Mouse (Mus musculus) forebrain, embryonic 13.5 days (tissue): ENCODE results near the gene Tusc2. TPM values are rescaled to one million over a fixed set of nuclear protein-coding genes. Genes with fewer than 3 reads are reported as not detected.

ENCODE experiments used
- ATAC-seq: fragments of 200-750 bp; cut with Nextera tagmentation; 2 replicates; pipeline ENCODE4 v1.8.0; 2017
- H3K27ac ChIP-seq: fragments of 300-500 bp; sonication (generic); 2 replicates; pipeline ENCODE4 v1.5.1; 2015; ENCODE audit warnings: inconsistent platforms, mild to moderate bottlenecking, moderate library complexity
- H3K27me3 ChIP-seq: fragments of 300-500 bp; sonication (generic); 2 replicates; pipeline ENCODE4 v1.6.1; 2015; ENCODE audit warnings: mild to moderate bottlenecking, inconsistent platforms
- H3K36me3 ChIP-seq: fragments of 300-500 bp; sonication (generic); 2 replicates; pipeline ENCODE4 v1.6.1; 2015; ENCODE audit warnings: mild to moderate bottlenecking, inconsistent platforms; ENCODE audit not compliant: poor library complexity, severe bottlenecking
- H3K4me1 ChIP-seq: fragments of 300-500 bp; sonication (generic); 2 replicates; pipeline ENCODE4 v1.6.1; 2015; ENCODE audit warnings: inconsistent platforms
- H3K4me2 ChIP-seq: fragments of 300-500 bp; sonication (generic); 2 replicates; pipeline ENCODE4 v1.6.1; 2015; ENCODE audit warnings: inconsistent platforms, mild to moderate bottlenecking, moderate library complexity
- H3K4me3 ChIP-seq: fragments of 300-500 bp; sonication (generic); 2 replicates; pipeline ENCODE4 v1.5.1; 2015; ENCODE audit warnings: mild to moderate bottlenecking, inconsistent platforms
- H3K9ac ChIP-seq: fragments of 300-500 bp; sonication (generic); 2 replicates; pipeline ENCODE4 v1.6.1; 2015; ENCODE audit warnings: mild to moderate bottlenecking, inconsistent platforms
- H3K9me3 ChIP-seq: fragments of 300-500 bp; sonication (generic); replicated peaks from 2 replicates; pipeline ENCODE4 v1.6.1; 2016; ENCODE audit warnings: inconsistent platforms
- WGBS: fragments of 180-500 bp; shearing (Covaris S2); methylation state at CpG from one replicate; pipeline ENCODE4 v1.1.7; 2015; 5-methylcytosine and 5-hydroxymethylcytosine counted together
- polyA plus RNA-seq: library from polyadenylated mRNA; unstranded; fragments of >200 nt; fragmentation: Nextera tagmentation; extraction: Ambion mirVana; gene quantifications from 2 replicates; pipeline ENCODE4 v1.2.1, GENCODE M21; 2015

The Tusc2 gene
- polyA plus RNA-seq, 1 experiment from 2014 or later = 80.7 TPM

GRCm38 (mm10) chr9:107609433-107609830, 46.4 kb downstream of the Tusc2 start:
- Histone ChIP-seq H3K36me3 (peaks cover 10% of the 10 kb centered on the region), H3K4me1 (peaks cover 67% of the 10 kb centered on the region), H3K4me3 (no peak overlapping the region), H3K27ac (0 out of 2 replicates have a peak overlapping the region, but pooled peaks have one; percentile 5), H3K27me3 (no peaks in the 10 kb centered on the region), H3K9ac (no peak overlapping the region), H3K9me3 (no peaks in the 10 kb centered on the region), H3K4me2 (no peak overlapping the region)
- 63% methylated on average over 4 of the region's 4 CpGs for WGBS
- ATAC-seq = no peak

- Histone ChIP-seq H3K27ac (peak overlapping the region; percentile 98), H3K9me3 (no peaks in the 10 kb centered on the region), H3K4me1 (peaks cover 48% of the 10 kb centered on the region), H3K27me3 (no peaks in the 10 kb centered on the region), H3K9ac (peak overlapping the region; percentile 75), H3K4me2 (peak overlapping the region; percentile 64), H3K4me3 (peak overlapping the region; percentile 28; the same call in 1 of the 2 replicates), H3K36me3 (peaks cover 31% of the 10 kb centered on the region)
- 65% methylated on average over 6 of the region's 6 CpGs for WGBS
- no peak; the same call in 1 of the 2 replicates for ATAC-seq
These were observed 48.6 kb downstream of the Tusc2 start for GRCm38 (mm10) chr9:107611456-107612190.

GRCm38 (mm10) chr9:107612191-107612944, 49.3 kb downstream of the Tusc2 start:
- peak overlapping the region; percentile 75 for H3K9ac ChIP-seq
- H3K4me2 ChIP-seq = peak overlapping the region; percentile 64
- H3K9me3 ChIP-seq = no peaks in the 10 kb centered on the region
- H3K4me3 ChIP-seq = peak overlapping the region; percentile 28
- peak overlapping the region; percentile 98 for H3K27ac ChIP-seq
- peaks cover 37% of the 10 kb centered on the region for H3K36me3 ChIP-seq
- peak; percentile 95 for ATAC-seq
- H3K27me3 ChIP-seq = no peaks in the 10 kb centered on the region
- peaks cover 41% of the 10 kb centered on the region for H3K4me1 ChIP-seq
- WGBS = 1% methylated on average over 47 of the region's 48 CpGs

GRCm38 (mm10) chr9:107612945-107613569, 50.0 kb downstream of the Tusc2 start:
- H3K4me1 ChIP-seq = peaks cover 34% of the 10 kb centered on the region
- peak overlapping the region; percentile 64 for H3K4me2 ChIP-seq
- peak overlapping the region; percentile 28 for H3K4me3 ChIP-seq
- no peaks in the 10 kb centered on the region for H3K9me3 ChIP-seq
- H3K9ac ChIP-seq = peak overlapping the region; percentile 75
- peak; percentile 34; the same call in 1 of the 2 replicates for ATAC-seq
- H3K27me3 ChIP-seq = no peaks in the 10 kb centered on the region
- 12% methylated on average over 12 of the region's 12 CpGs for WGBS
- peaks cover 44% of the 10 kb centered on the region for H3K36me3 ChIP-seq
- H3K27ac ChIP-seq = peak overlapping the region; percentile 98

- no peaks in the 10 kb centered on the region for H3K27me3 ChIP-seq
- no peak overlapping the region for H3K9ac ChIP-seq
- H3K36me3 ChIP-seq = peaks cover 64% of the 10 kb centered on the region
- ATAC-seq = no peak
- H3K4me3 ChIP-seq = no peak overlapping the region
- H3K4me2 ChIP-seq = no peak overlapping the region
- H3K9me3 ChIP-seq = no peaks in the 10 kb centered on the region
- H3K4me1 ChIP-seq = peaks cover 36% of the 10 kb centered on the region
- 0 out of 2 replicates have a peak overlapping the region, but pooled peaks have one; percentile 7 for H3K27ac ChIP-seq
- WGBS = 76% methylated on average over 4 of the region's 4 CpGs
These were observed 52.0 kb downstream of the Tusc2 start for GRCm38 (mm10) chr9:107615035-107615434.

Other genes with a start within 250 kb of the Tusc2 start
- gene Hemk1, start 224.9 kb upstream of the Tusc2 start, polyA plus RNA-seq = 13.3 and 13.9 TPM in 2 replicates
- gene 6430571L13Rik, start 222.7 kb upstream of the Tusc2 start, polyA plus RNA-seq = 3.1 and 3.2 TPM in 2 replicates
- 3.3 and 4.5 TPM in 2 replicates for gene Cacna2d2, start 163.6 kb upstream of the Tusc2 start, polyA plus RNA-seq
- gene Tmem115, start 29.3 kb upstream of the Tusc2 start, polyA plus RNA-seq = 36.9 TPM in 2 replicates
- 23.2 and 25.7 TPM in 2 replicates for gene Cyb561d2, start 21.1 kb upstream of the Tusc2 start, polyA plus RNA-seq
- gene Nprl2, start 21.0 kb upstream of the Tusc2 start, polyA plus RNA-seq = 59.0 and 61.9 TPM in 2 replicates
- 2.0 and 4.0 TPM in 2 replicates for gene Zmynd10, start 16.0 kb upstream of the Tusc2 start, polyA plus RNA-seq
- 39.3 and 43.2 TPM in 2 replicates for gene Rassf1, start 11.7 kb upstream of the Tusc2 start, polyA plus RNA-seq
- 85.4 and 99.5 TPM in 2 replicates for gene Hyal2, start 4.7 kb downstream of the Tusc2 start, polyA plus RNA-seq
- gene Hyal1, start 13.7 kb downstream of the Tusc2 start, polyA plus RNA-seq = 8.4 and 8.5 TPM in 2 replicates
- gene Naa80, start 15.6 kb downstream of the Tusc2 start, polyA plus RNA-seq = 14.5 and 17.9 TPM in 2 replicates
- 1.1 and 1.5 TPM in 2 replicates for gene Hyal3, start 17.6 kb downstream of the Tusc2 start, polyA plus RNA-seq
- 15.4 and 20.8 TPM in 2 replicates for gene Ifrd2, start 24.4 kb downstream of the Tusc2 start, polyA plus RNA-seq
- 1.8 and 2.0 TPM in 2 replicates for gene Sema3b, start 46.0 kb downstream of the Tusc2 start, polyA plus RNA-seq
- gene Gnai2, start 72.1 kb downstream of the Tusc2 start, polyA plus RNA-seq = 397 and 426 TPM in 2 replicates
- 14.3 and 14.6 TPM in 2 replicates for gene Slc38a3, start 106.3 kb downstream of the Tusc2 start, polyA plus RNA-seq
- 1.3 and 1.8 TPM in 2 replicates for gene Gnat1, start 116.5 kb downstream of the Tusc2 start, polyA plus RNA-seq
- gene Sema3f, start 147.2 kb downstream of the Tusc2 start, polyA plus RNA-seq = 6.8 and 7.7 TPM in 2 replicates
- 256 and 261 TPM in 2 replicates for gene Rbm5, start 207.7 kb downstream of the Tusc2 start, polyA plus RNA-seq